Mouse (Mus musculus): Measurements from ENCODE around the gene Chd6. TPM values are rescaled to one million over a fixed set of nuclear protein-coding genes. Genes with fewer than 3 reads are reported as not detected.

Gene Chd6
- polyA plus RNA-seq (2014; fragmentation: Nextera tagmentation; extraction: Ambion mirVana): 33.3 and 34.0 TPM in 2 replicates

DNA sequence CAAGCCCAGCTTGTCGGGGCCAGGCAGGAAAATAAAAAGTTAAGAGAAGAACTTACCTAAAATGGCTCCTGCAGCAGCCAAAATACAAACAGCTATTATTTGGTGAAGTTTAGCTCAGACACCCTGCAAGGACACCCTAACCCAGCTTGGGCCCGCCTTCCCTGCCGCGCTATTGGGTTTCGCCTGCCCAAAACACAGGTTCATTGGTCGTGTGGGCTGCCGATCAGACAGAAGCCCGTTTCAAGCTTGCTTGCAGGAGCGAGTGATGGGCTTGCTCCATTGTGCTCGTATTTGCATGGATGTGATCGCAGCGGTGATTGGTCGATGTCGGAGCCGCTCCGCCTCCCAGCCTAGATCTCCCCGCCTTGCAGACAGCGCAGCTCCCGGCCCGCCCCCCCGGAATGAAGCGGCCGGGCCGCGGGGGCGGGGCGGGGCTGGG is at the start of gene Chd6:
Chd6 (minus strand) TSS at position 143 of the 439 bp plus-strand sequence.
- DNase-seq (ENCODE audit: low spot score) (peak; percentile 98), ATAC-seq (replicated peaks; ENCODE audit: insufficient number of reproducible peaks, low FRiP score, low TSS enrichment, low read depth) (peak; percentile 99)
- Histone ChIP-seq H3K4me2 (ENCODE audit: low read depth, low read length) (peak within 1 kb of the TSS; percentile 71), H3K27me3 (ENCODE audit: control insufficient read depth, insufficient read depth, low read length) (no peaks in the 10 kb centered on the region), H3K27ac (replicated peaks; ENCODE audit: low read depth, low read length) (peak within 1 kb of the TSS; percentile 99), H3K4me3 (ENCODE audit: low read depth, low read length) (peak within 1 kb of the TSS; percentile 98), H3K36me3 (replicated peaks; ENCODE audit: control insufficient read depth, insufficient read depth, low read depth, low read length) (no peaks in the 10 kb centered on the region), H3K9ac (replicated peaks; ENCODE audit: low read length) (peak within 1 kb of the TSS; percentile 97), H3K4me1 (ENCODE audit: control insufficient read depth, insufficient read depth, low read length) (no peaks in the 10 kb centered on the region), H3K9me3 (replicated peaks; ENCODE audit: control insufficient read depth, low read length) (no peaks in the 10 kb centered on the region)
- WGBS: 0% methylated on average over 21 of the region's 27 CpGs

- WGBS: 52% methylated on average over 7 of the region's 7 CpGs
- Histone ChIP-seq H3K4me1 (ENCODE audit: control insufficient read depth, insufficient read depth, low read length) (no peaks in the 10 kb centered on the region), H3K4me2 (ENCODE audit: low read depth, low read length) (no peak overlapping the region), H3K4me3 (ENCODE audit: low read depth, low read length) (no peak overlapping the region), H3K9me3 (replicated peaks; ENCODE audit: control insufficient read depth, low read length) (no peaks in the 10 kb centered on the region), H3K27ac (replicated peaks; ENCODE audit: low read depth, low read length) (no peak overlapping the region), H3K36me3 (replicated peaks; ENCODE audit: control insufficient read depth, insufficient read depth, low read depth, low read length) (no peaks in the 10 kb centered on the region), H3K27me3 (ENCODE audit: control insufficient read depth, insufficient read depth, low read length) (no peaks in the 10 kb centered on the region), H3K9ac (replicated peaks; ENCODE audit: low read length) (no peak overlapping the region)
- DNase-seq (ENCODE audit: low spot score): no peak
- ATAC-seq (replicated peaks; ENCODE audit: insufficient number of reproducible peaks, low FRiP score, low TSS enrichment, low read depth): no peak
Measured at GRCm38 (mm10) chr2:161150004-161150842, 41.3 kb upstream of the Chd6 start.

DNA sequence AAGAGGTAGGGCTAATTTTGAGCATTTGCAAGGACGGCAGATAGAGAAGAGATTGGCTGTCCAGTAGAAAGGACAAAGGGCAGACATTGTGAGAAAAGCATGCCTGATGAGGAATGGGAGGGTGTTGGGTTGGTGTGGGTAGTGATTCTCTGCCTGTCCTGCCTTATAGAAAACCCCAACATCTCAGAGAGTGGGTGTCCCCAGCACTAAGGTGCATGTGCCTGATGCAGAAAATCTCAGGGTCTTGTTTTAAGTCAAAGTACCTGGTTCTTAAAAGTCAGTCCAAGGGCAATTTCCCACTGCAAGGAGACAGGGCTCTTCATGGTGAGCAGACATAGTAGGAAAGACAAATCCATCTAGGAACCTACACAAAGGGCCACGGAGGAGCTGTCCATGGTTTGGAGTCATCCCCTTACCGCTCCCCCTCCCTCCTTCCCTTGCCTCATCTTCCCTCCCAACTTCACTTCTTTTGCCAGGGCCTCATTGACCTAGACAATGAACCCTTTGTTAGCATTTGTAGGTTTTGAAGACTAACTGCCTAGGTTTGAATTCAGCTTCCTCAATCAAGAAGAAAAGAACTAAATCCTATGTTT is 39.6 kb upstream of the Chd6 start:
- Histone ChIP-seq H3K36me3 (replicated peaks; ENCODE audit: control insufficient read depth, insufficient read depth, low read depth, low read length) (no peaks in the 10 kb centered on the region), H3K27ac (replicated peaks; ENCODE audit: low read depth, low read length) (no peak overlapping the region), H3K9ac (replicated peaks; ENCODE audit: low read length) (no peak overlapping the region), H3K9me3 (replicated peaks; ENCODE audit: control insufficient read depth, low read length) (no peaks in the 10 kb centered on the region), H3K4me3 (ENCODE audit: low read depth, low read length) (no peak overlapping the region), H3K4me1 (ENCODE audit: control insufficient read depth, insufficient read depth, low read length) (no peaks in the 10 kb centered on the region), H3K27me3 (ENCODE audit: control insufficient read depth, insufficient read depth, low read length) (no peaks in the 10 kb centered on the region), H3K4me2 (ENCODE audit: low read depth, low read length) (no peak overlapping the region)
- no peak for DNase-seq (ENCODE audit: low spot score)
- ATAC-seq (replicated peaks; ENCODE audit: insufficient number of reproducible peaks, low FRiP score, low TSS enrichment, low read depth): no peak
- 48% methylated on average over 3 of the region's 3 CpGs for WGBS

DNA sequence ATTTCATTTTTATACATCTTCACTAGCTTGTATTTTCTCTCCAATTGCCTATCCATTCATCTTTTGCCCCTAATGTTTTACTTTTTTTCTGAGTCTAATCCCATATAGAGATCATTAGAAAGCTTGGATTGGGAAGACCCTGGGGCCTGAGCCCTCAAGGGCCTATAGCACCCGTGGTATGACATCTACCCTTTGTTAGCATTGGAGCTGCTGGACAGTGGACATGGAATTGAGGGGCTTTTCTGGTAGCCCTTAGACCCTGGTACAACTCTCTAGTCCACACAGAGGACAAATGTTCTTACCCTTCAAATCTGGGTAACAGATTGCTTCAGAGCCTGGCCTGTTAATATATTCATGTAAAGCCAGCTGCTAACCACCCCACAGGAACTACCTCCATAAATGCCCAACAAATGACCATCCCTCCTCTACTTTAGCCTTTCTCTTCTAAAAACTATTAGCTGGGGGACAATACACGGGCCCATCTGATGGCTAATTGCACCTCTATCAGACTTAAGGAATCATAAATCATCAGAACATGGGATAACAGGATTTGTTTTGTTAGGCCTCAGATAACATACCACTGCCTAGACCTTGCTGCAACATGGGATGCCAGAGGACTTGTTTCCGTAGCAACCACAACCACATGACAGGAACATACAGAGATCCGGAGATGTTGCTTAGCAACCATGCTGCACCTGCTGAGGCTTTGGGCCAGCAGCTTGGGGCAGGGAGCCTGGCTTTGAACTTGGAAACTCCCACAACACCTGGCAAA is 39.0 kb upstream of the Chd6 start:
- DNase-seq (ENCODE audit: low spot score) (peak; percentile 37), ATAC-seq (replicated peaks; ENCODE audit: insufficient number of reproducible peaks, low FRiP score, low TSS enrichment, low read depth) (no peak)
- Histone ChIP-seq H3K4me2 (ENCODE audit: low read depth, low read length) (no peak overlapping the region), H3K4me3 (ENCODE audit: low read depth, low read length) (no peak overlapping the region), H3K9me3 (replicated peaks; ENCODE audit: control insufficient read depth, low read length) (no peaks in the 10 kb centered on the region), H3K36me3 (replicated peaks; ENCODE audit: control insufficient read depth, insufficient read depth, low read depth, low read length) (no peaks in the 10 kb centered on the region), H3K9ac (replicated peaks; ENCODE audit: low read length) (no peak overlapping the region), H3K4me1 (ENCODE audit: control insufficient read depth, insufficient read depth, low read length) (no peaks in the 10 kb centered on the region), H3K27me3 (ENCODE audit: control insufficient read depth, insufficient read depth, low read length) (no peaks in the 10 kb centered on the region), H3K27ac (replicated peaks; ENCODE audit: low read depth, low read length) (no peak overlapping the region)
- 66% methylated on average over 4 of the region's 4 CpGs for WGBS

DNA sequence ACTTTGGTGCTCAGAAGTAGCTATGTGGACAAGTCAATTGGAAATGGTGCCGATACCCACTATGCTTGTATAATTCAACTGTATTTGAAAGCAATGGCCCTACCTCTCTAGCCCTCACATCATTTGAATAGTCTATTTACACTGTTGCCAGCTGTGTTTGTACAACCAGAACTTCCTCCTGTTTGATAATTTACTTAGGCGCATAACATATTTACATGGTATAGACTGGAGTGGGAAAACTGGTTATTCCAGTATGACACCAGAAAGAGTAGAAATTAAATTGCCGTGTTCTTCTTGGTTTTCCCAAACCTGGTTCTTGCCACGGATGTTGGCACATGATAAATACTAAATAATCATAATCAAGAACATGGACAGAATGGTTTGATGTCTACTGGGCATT is 35.9 kb upstream of the Chd6 start:
- no peaks in the 10 kb centered on the region for H3K9me3 ChIP-seq (replicated peaks; ENCODE audit: control insufficient read depth, low read length)
- ATAC-seq (replicated peaks; ENCODE audit: insufficient number of reproducible peaks, low FRiP score, low TSS enrichment, low read depth) (no peak), DNase-seq (ENCODE audit: low spot score) (no peak)
- H3K36me3 ChIP-seq (replicated peaks; ENCODE audit: control insufficient read depth, insufficient read depth, low read depth, low read length): no peaks in the 10 kb centered on the region
- 83% methylated on average over 4 of the region's 4 CpGs for WGBS
- no peak overlapping the region for H3K9ac ChIP-seq (replicated peaks; ENCODE audit: low read length)
- H3K4me3 ChIP-seq (ENCODE audit: low read depth, low read length): no peak overlapping the region
- no peaks in the 10 kb centered on the region for H3K4me1 ChIP-seq (ENCODE audit: control insufficient read depth, insufficient read depth, low read length)
- H3K27ac ChIP-seq (replicated peaks; ENCODE audit: low read depth, low read length): no peak overlapping the region
- H3K4me2 ChIP-seq (ENCODE audit: low read depth, low read length): no peak overlapping the region
- H3K27me3 ChIP-seq (ENCODE audit: control insufficient read depth, insufficient read depth, low read length): no peaks in the 10 kb centered on the region

DNA sequence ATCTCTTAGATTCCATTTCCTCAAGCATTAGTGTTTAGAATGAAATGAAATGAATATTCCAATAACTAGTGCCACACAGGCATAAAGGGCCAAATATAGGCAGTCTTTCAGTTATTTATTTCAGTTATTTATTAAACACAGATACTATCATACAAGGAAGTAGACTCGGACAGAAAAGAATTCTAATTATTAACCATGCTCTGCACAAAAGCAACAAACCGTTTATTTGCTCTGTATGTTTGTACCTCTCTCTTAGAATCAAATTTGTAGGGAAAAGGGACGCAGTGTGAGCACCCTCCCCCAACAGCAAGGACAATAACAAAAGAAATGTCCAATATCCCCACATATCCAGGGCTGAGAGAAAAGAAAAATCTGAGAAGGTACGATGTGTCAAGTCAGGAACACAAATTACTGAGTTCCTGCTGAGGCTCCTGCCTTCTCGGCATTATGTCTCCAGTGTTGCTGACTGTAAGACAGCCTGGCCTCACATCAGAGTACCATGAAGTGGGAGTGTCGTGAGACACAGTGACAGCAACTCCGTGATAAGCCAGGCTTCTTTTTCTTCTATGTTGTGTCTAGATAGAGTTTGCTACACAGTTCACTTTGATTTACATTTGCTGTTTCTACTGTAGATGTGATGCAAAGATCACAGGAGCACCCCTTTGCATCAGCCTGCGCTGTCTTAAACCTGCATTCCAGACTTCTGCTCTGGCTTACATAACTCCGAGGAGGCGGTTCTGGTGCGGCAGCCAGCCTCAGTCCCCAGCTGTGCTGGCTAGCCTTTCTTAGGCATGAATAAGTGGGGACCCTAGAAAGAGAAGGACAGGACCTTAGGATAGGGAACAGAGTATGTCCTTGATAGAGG is 30.0 kb upstream of the Chd6 start:
- no peak for DNase-seq (ENCODE audit: low spot score)
- no peak overlapping the region for H3K4me2 ChIP-seq (ENCODE audit: low read depth, low read length)
- no peaks in the 10 kb centered on the region for H3K4me1 ChIP-seq (ENCODE audit: control insufficient read depth, insufficient read depth, low read length)
- H3K9me3 ChIP-seq (replicated peaks; ENCODE audit: control insufficient read depth, low read length): no peaks in the 10 kb centered on the region
- no peak overlapping the region for H3K27ac ChIP-seq (replicated peaks; ENCODE audit: low read depth, low read length)
- H3K36me3 ChIP-seq (replicated peaks; ENCODE audit: control insufficient read depth, insufficient read depth, low read depth, low read length): no peaks in the 10 kb centered on the region
- no peak overlapping the region for H3K9ac ChIP-seq (replicated peaks; ENCODE audit: low read length)
- 73% methylated on average over 11 of the region's 11 CpGs for WGBS
- H3K4me3 ChIP-seq (ENCODE audit: low read depth, low read length): no peak overlapping the region
- ATAC-seq (replicated peaks; ENCODE audit: insufficient number of reproducible peaks, low FRiP score, low TSS enrichment, low read depth): no peak
- H3K27me3 ChIP-seq (ENCODE audit: control insufficient read depth, insufficient read depth, low read length): no peaks in the 10 kb centered on the region

DNA sequence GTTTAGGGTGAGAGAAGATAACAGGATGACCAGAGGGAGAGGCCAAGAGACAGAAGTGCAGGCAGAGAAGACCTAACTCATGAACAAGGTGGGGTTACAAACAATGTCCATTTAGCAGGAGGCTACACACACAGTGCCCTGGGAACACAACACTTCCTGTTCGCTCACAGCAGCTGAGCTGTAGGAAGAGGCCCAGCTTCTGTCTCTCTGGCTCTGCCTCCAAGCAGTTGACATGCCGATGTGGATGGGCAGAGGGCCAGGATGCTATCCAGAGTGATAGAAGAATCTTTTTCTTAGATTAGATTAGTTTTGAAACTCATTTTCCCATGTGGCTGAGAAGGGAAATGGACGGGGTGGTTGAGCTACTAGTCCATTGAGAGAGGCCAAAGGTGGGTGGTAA is 28.1 kb upstream of the Chd6 start:
- WGBS: 74% methylated on average over 3 of the region's 3 CpGs
- Histone ChIP-seq H3K27me3 (ENCODE audit: control insufficient read depth, insufficient read depth, low read length) (no peaks in the 10 kb centered on the region), H3K36me3 (replicated peaks; ENCODE audit: control insufficient read depth, insufficient read depth, low read depth, low read length) (no peaks in the 10 kb centered on the region), H3K4me1 (ENCODE audit: control insufficient read depth, insufficient read depth, low read length) (no peaks in the 10 kb centered on the region), H3K4me3 (ENCODE audit: low read depth, low read length) (no peak overlapping the region), H3K27ac (replicated peaks; ENCODE audit: low read depth, low read length) (no peak overlapping the region), H3K4me2 (ENCODE audit: low read depth, low read length) (no peak overlapping the region), H3K9ac (replicated peaks; ENCODE audit: low read length) (no peak overlapping the region), H3K9me3 (replicated peaks; ENCODE audit: control insufficient read depth, low read length) (no peaks in the 10 kb centered on the region)
- no peak for ATAC-seq (replicated peaks; ENCODE audit: insufficient number of reproducible peaks, low FRiP score, low TSS enrichment, low read depth)
- no peak for DNase-seq (ENCODE audit: low spot score)

Measured in embryonic facial prominence, embryonic 11.5 days (tissue).